Mouse (Mus musculus): Measurements from ENCODE around the gene Trim13.

- TF ChIP-seq POLR2A (IDR thresholded peaks at IDR 0.05; ENCODE audit: control insufficient read depth, extremely low read depth, insufficient read depth, low read length, poor library complexity) (no peak), CTCF (IDR thresholded peaks at IDR 0.05; ENCODE audit: borderline replicate concordance, control insufficient read depth, extremely low read depth, insufficient read depth, low read length, poor library complexity) (no peak)
Measured at GRCm38 (mm10) chr14:61604081-61604480, 6.0 kb downstream of the Trim13 start.

Measured in thymus, adult 2 months (tissue).